Mouse (Mus musculus) layer of hippocampus, adult 18-20 months (tissue): Measurements from ENCODE around the gene Jph2. TPM values are rescaled to one million over a fixed set of nuclear protein-coding genes. Genes with fewer than 3 reads are reported as not detected.
A peak's percentile ranks its signal among the peaks of the same experiment; 100 is the strongest.
"Not testable (repeated sequence)": the region's sequence is repeated elsewhere in the genome, so short reads cannot be mapped to it uniquely, and the experiment has no call there.

Experiments
- DNase-seq, 2 experiments: peaks; one replicate each; pipeline ENCODE4 v3.0.0; 2022; ENCODE audit warnings: low spot score in 2 of 2
- total RNA-seq, 2 experiments: library from RNA; stranded (reverse); gene quantifications; 2 replicates each; pipeline ENCODE4 v1.2.3; 2021

The Jph2 gene
- total RNA-seq, 2 experiments from 2014 or later: 0.25 to 0.27 TPM

- DNase-seq: no peak
Measured at GRCm38 (mm10) chr2:163411840-163412239, 14.0 kb upstream of the Jph2 start.

DNA sequence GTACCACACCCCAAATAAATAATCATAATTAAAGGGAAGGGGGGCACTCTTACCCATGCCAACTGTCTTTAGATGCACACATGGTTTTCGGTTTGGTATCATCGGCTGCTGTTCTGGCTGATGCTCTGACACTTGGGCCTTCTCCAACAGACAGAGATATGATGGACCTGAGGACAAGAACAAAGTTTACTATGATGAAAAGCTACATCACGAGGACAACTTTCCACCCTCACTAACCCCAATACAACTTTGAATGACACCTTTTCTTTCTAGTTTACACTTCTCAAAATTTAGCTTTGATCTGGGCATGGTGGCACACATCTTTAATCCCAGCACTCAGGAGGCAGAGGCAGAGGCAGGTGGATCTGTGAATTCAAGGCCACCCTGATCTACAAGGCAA is 13.6 kb upstream of the Jph2 start:
- DNase-seq: not testable (repeated sequence)

DNA sequence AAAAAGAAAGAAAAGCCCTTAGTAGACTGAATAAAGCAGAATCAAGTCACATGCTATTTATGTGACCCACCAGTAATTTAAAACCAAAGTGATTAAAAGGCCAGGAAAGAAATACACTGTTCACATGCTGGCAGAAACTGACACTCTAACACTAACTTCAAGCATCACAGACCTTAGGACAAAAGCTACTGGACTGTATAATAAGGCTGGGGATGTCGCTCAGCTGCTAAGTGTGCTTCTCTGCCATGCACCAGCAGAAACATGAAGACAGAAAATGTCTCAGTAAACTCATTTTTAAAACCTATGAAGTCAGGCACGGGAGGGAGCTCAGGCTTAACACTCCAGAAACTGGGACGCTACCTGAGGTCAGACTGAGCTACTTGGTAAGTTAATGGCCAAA is 12.4 kb upstream of the Jph2 start:
- DNase-seq: no peak

GRCm38 (mm10) chr2:163404037-163404815 is 6.4 kb upstream of the Jph2 start:
- DNase-seq: no peak

GRCm38 (mm10) chr2:163401221-163401620 is 3.4 kb upstream of the Jph2 start:
- DNase-seq: peak; percentile 75 to 94

DNA sequence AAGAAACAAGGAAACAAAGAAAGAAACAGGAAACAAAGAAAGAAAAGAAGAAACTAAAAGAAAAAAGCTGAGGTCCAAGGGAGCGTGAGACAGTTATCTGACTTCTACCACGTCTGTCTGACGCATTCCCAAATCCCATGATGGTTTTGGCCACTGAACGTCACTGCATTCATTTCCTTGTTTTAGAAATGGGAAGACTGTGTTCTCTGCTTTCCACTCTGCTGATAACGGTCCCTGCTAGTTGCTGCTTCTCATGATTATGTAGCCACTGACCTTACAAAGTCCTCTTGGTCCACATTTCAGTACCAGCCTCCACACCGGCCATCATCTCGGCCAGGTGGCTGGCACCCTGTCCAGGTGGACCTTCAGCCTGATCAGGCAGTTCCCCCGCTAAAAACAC is 1.4 kb upstream of the Jph2 start:
- DNase-seq: no peak

GRCm38 (mm10) chr2:163398770-163399169 is 977 bp upstream of the Jph2 start:
- no peak for DNase-seq

GRCm38 (mm10) chr2:163397071-163397470 is 722 bp downstream of the Jph2 start:
- DNase-seq: no peak

DNA sequence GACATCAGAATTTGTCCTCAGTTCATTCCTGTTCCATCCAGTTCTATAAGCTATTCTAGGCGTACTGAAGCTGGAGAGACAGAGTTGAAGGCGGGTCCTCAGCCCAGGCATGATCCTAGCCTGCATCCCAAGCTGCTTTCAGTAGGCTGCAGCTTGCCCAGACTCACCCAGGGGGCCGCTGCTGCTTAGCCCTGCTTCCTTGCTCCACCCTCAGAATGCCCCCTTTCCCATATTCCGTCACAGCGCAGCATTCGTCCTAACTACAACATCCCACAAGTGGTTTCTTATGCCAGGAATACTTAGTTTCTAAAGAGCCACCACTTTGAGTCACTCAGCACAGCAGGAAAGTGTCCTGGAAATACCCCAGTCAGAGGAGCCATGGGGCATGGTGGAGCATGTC is 2.8 kb downstream of the Jph2 start:
- no peak for DNase-seq

DNA sequence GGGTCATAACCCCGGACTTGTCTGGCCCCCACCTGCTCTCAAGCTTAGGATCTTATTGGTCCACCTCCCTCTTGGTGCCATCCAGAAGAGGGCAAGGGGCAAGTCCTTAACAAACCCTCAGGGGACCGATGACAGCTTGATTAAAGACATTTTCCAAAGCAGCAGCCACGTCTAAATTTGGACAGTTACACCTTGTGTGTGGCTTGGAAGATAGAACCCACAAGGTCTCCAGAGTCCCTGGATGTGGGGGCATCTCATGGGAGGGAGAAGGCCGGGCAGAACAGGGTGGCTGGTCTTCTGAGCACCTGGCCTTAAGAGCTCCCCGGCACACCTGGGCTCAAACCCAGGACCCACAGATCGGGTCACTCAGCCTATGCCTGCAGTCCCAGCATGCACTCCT is 3.8 kb downstream of the Jph2 start:
- DNase-seq: no peak

GRCm38 (mm10) chr2:163393241-163393640 is 4.6 kb downstream of the Jph2 start:
- DNase-seq: no peak

DNA sequence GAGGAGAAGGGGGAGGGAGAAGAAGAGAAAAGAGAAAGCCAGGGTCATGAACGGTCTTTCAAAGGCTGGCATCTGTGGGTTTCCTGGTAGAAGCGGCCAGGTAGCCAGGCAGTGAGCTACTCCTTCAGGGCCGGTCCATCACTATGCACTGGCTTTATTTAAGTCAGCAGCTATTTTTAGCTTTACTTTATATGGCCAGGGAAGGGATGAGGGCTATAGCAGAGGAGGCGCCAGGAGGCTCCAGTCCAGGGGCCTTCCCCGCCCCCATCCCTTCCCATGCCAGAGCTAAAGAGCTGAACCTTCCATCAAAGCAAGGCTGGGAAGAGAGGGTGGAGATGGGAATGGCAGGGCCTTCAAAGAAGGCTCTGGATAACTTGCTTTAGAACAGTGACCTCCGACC is 5.4 kb downstream of the Jph2 start:
- no peak for DNase-seq

DNA sequence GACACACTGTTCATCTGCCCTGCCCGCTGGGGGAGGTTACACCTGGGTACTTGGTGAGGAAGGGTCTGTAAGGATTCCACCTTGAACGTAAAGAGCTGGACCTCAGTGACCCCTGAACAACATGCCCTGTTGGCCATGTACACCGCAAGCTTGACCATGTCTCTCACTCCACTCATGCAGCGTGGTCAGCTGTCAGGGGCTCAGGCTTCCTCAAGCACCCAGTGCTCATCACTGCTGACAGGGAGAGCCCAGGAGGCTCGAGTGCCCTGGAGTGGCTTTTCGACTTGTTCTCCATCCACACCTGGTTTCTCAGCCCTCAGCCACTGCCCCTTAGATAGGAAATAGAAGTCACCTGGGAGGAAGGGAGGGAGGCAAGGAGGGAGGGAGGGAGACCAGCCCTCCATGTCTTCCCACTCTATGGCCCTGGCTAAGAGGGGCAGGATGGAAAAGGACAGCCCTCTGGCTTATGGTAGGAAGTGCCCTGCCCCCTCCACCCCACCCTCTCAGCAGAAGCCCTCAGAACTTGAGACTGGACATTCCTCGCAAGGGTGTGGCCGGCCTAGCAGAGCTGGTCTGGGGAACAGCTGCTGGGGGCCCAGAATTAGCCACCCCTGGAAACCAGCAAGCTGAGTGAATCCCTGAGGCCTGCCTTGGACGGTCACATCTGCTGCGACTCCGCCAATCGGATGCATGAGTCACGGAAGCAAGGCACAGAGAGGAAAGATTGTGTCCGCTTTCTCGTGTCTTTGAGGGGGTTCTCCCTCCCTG is 11.2 kb downstream of the Jph2 start:
- no peak for DNase-seq

DNA sequence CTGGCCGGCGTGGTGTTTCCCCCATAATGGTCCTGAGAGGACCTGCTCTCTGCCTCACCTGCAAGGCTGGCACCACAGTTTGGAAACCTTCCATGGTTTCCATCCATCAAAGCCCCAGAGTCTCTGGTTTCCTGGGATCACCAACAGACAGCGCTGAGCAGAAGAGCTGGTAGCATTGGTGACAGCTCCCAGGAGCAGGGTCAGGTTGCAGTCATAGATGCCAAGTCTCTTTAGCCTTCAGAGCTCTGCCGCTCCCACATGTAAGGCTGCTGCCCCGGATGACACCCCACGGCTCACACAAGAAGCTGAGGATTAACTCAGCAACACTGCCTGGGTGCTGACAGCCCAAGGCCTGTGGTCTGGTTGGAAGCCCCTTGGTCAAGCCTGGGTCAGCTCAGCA is 12.7 kb downstream of the Jph2 start:
- no peak for DNase-seq

GRCm38 (mm10) chr2:163381246-163381645 is 16.5 kb downstream of the Jph2 start:
- no peak for DNase-seq

DNA sequence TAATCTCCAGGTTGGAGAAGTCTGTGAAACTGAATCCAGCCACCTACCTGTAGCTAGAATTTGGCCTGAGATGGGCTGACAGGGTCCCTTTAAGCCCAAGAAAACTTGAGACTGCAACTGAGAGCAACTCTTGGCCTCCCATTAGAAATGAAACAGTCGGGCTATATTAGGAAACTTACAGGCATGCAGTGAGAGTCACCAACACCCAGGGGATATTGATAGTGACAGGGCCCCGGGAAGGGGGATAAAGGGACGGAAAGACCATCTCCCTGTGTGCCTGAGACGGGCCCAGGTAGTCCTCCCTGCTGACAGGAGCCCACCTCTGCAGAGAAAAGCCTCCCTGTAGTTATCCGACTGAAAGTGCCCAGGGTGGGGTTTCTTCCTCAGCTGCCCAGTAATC is 18.4 kb downstream of the Jph2 start:
- DNase-seq: no peak

- DNase-seq: no peak
Measured at GRCm38 (mm10) chr2:163376082-163376481, 21.7 kb downstream of the Jph2 start.

DNA sequence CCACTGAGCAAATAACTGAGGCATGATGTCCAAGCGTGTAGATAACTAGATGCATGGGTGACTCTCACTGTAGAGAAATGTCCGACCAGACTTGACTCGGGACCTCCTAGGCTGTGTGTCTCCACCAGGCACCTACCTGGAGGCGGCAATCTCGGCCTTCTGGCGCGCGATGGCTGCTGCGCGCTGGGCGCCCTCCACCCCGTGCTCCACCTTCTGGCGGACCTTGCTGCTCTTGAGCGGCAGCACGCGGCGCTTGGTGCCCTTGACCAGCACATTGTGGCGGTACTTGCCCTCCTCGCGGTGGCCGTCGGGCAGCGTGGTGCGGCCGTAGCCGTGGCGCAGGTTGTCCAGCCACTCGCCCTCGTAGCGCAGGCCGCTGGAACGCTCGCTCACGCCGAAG is 22.3 kb downstream of the Jph2 start:
- no peak for DNase-seq

DNA sequence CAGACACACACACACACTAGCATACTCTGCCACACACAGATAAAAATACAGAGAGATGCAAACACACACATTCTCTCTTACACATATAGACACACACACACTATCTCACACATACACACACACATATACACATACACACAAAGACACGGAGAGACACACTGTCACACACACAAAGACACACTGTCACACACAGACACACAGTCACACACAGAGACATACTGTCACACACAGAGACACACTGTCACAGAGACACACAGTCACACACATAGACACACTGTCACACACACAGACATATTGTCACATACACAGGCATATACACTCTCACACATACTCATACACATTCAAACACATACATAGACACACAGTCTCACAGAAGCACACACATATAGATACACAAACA is 25.2 kb downstream of the Jph2 start:
- no peak for DNase-seq

- DNase-seq: no peak
Measured at GRCm38 (mm10) chr2:163370175-163370574, 27.6 kb downstream of the Jph2 start.

GRCm38 (mm10) chr2:163364785-163365541 is 32.8 kb downstream of the Jph2 start:
- no peak for DNase-seq
